Mouse (Mus musculus) erythroblast, embryonic 14.5 days (primary cell): ENCODE measurements at regions not wholly inside any gene's neighbourhood (a gene's known extent, or its start where the extent isn't known, plus 50 kb on each side); places are given as distances from the start of the nearest gene placed in this dataset.

Experiments used
- H3K27me3 ChIP-seq: 2 replicates; pipeline ENCODE4 v1.6.1; 2012; ENCODE audit warnings: inconsistent platforms; ENCODE audit not compliant: control insufficient read depth
- H3K36me3 ChIP-seq: 2 replicates; pipeline ENCODE4 v1.6.1; 2012; ENCODE audit warnings: mild to moderate bottlenecking, inconsistent platforms; ENCODE audit not compliant: control insufficient read depth
- H3K4me1 ChIP-seq: 2 replicates; pipeline ENCODE4 v1.6.1; 2012; ENCODE audit warnings: inconsistent platforms; ENCODE audit not compliant: control insufficient read depth
- H3K4me3 ChIP-seq: replicated peaks from 2 replicates; pipeline ENCODE3; 2012; ENCODE audit warnings: moderate library complexity, mild to moderate bottlenecking, inconsistent platforms
- H3K9me3 ChIP-seq: 2 replicates; pipeline ENCODE4 v1.6.1; 2012; ENCODE audit warnings: low read length, inconsistent platforms, mixed read lengths; ENCODE audit not compliant: control insufficient read depth
- GATA1 ChIP-seq: IDR thresholded peaks from 2 replicates; pipeline ENCODE4 v1.6.1; 2012; ENCODE audit warnings: low read length, inconsistent platforms, mixed read lengths
- TAL1 ChIP-seq: IDR thresholded peaks from 3 replicates; pipeline ENCODE4 v1.6.1; 2012; ENCODE audit warnings: low read length, inconsistent platforms, mixed read lengths

GRCm38 (mm10) chr17:15235041-15235440 is 141.6 kb downstream of the Dll1 start:
- Histone ChIP-seq H3K4me1 (no peaks in the 10 kb centered on the region), H3K4me3 (no peak overlapping the region)
- TF ChIP-seq TAL1 (no peak), GATA1 (no peak)

GRCm38 (mm10) chr17:15231175-15231574 is 145.5 kb downstream of the Dll1 start:
- Histone ChIP-seq H3K27me3 (no peaks in the 10 kb centered on the region), H3K4me1 (no peaks in the 10 kb centered on the region), H3K4me3 (no peak overlapping the region), H3K36me3 (no peaks in the 10 kb centered on the region), H3K9me3 (no peaks in the 10 kb centered on the region)
- no peak for TF ChIP-seq GATA1
- TF ChIP-seq TAL1 = no peak

More at GRCm38 (mm10) chr17:15235041-15235440, 141.6 kb downstream of the Dll1 start:
- no peaks in the 10 kb centered on the region for H3K27me3 ChIP-seq
- no peaks in the 10 kb centered on the region for H3K9me3 ChIP-seq
- H3K36me3 ChIP-seq = no peaks in the 10 kb centered on the region

- H3K36me3 ChIP-seq = no peaks in the 10 kb centered on the region
- TF ChIP-seq GATA1 (no peak), TAL1 (no peak)
Observed at GRCm38 (mm10) chr17:15229159-15229558, 147.5 kb downstream of the Dll1 start.

GRCm38 (mm10) chr17:15228077-15228476 is 148.6 kb downstream of the Dll1 start:
- H3K27me3 ChIP-seq = no peaks in the 10 kb centered on the region
- TF ChIP-seq TAL1 = no peak
- no peak for TF ChIP-seq GATA1
- no peaks in the 10 kb centered on the region for H3K9me3 ChIP-seq
- H3K4me3 ChIP-seq = no peak overlapping the region
- H3K36me3 ChIP-seq = no peaks in the 10 kb centered on the region
- no peaks in the 10 kb centered on the region for H3K4me1 ChIP-seq

More at GRCm38 (mm10) chr17:15229159-15229558, 147.5 kb downstream of the Dll1 start:
- H3K4me3 ChIP-seq = no peak overlapping the region
- H3K27me3 ChIP-seq = no peaks in the 10 kb centered on the region
- no peaks in the 10 kb centered on the region for H3K4me1 ChIP-seq
- no peaks in the 10 kb centered on the region for H3K9me3 ChIP-seq

- H3K27me3 ChIP-seq = no peaks in the 10 kb centered on the region
- TF ChIP-seq GATA1 (no peak), TAL1 (no peak)
- H3K4me3 ChIP-seq = no peak overlapping the region
- H3K36me3 ChIP-seq = no peaks in the 10 kb centered on the region
- H3K9me3 ChIP-seq = no peaks in the 10 kb centered on the region
- no peaks in the 10 kb centered on the region for H3K4me1 ChIP-seq
Observed at GRCm38 (mm10) chr17:15223826-15224225, 152.8 kb downstream of the Dll1 start.

- no peak overlapping the region for H3K4me3 ChIP-seq
- H3K27me3 ChIP-seq = no peaks in the 10 kb centered on the region
- TF ChIP-seq GATA1 (no peak), TAL1 (no peak)
- no peaks in the 10 kb centered on the region for H3K4me1 ChIP-seq
- H3K36me3 ChIP-seq = no peaks in the 10 kb centered on the region
- H3K9me3 ChIP-seq = no peaks in the 10 kb centered on the region
Observed at GRCm38 (mm10) chr17:15222923-15223322, 153.7 kb downstream of the Dll1 start.

- no peaks in the 10 kb centered on the region for H3K27me3 ChIP-seq
- H3K4me1 ChIP-seq = no peaks in the 10 kb centered on the region; the same call in 1 of the 2 replicates
- TF ChIP-seq GATA1 (no peak), TAL1 (no peak)
Observed at GRCm38 (mm10) chr17:15214157-15214685, 162.5 kb downstream of the Dll1 start.

GRCm38 (mm10) chr17:15208808-15209173 is 167.5 kb upstream of the Gm3448 start:
- no peaks in the 10 kb centered on the region for H3K36me3 ChIP-seq
- H3K4me3 ChIP-seq = no peak overlapping the region
- H3K4me1 ChIP-seq = peaks cover 33% of the 10 kb centered on the region
- no peak for TF ChIP-seq GATA1
- TF ChIP-seq TAL1 = no peak
- H3K9me3 ChIP-seq = no peaks in the 10 kb centered on the region
- H3K27me3 ChIP-seq = no peaks in the 10 kb centered on the region

More at GRCm38 (mm10) chr17:15214157-15214685, 162.5 kb downstream of the Dll1 start:
- H3K4me3 ChIP-seq = no peak overlapping the region
- no peaks in the 10 kb centered on the region for H3K9me3 ChIP-seq
- H3K36me3 ChIP-seq = no peaks in the 10 kb centered on the region

GRCm38 (mm10) chr17:15208030-15208807 is 166.9 kb upstream of the Gm3448 start:
- no peak for TF ChIP-seq TAL1
- TF ChIP-seq GATA1 = no peak
- Histone ChIP-seq H3K4me1 (peaks cover 33% of the 10 kb centered on the region), H3K36me3 (no peaks in the 10 kb centered on the region), H3K27me3 (no peaks in the 10 kb centered on the region), H3K9me3 (no peaks in the 10 kb centered on the region), H3K4me3 (peak overlapping the region; percentile 36)
